Mouse (Mus musculus): ENCODE measurements around the gene Wfdc5.
"Not testable (repeated sequence)": the region's sequence is repeated elsewhere in the genome, so short reads cannot be mapped to it uniquely, and the experiment has no call there.

Wfdc5 gene

GRCm38 (mm10) chr2:164182692-164183255 lies at the start of gene Wfdc5:
TSS of gene Wfdc5 (minus strand) at chr2:164182742.
- no peak for DNase-seq (ENCODE audit: low spot score)

DNA sequence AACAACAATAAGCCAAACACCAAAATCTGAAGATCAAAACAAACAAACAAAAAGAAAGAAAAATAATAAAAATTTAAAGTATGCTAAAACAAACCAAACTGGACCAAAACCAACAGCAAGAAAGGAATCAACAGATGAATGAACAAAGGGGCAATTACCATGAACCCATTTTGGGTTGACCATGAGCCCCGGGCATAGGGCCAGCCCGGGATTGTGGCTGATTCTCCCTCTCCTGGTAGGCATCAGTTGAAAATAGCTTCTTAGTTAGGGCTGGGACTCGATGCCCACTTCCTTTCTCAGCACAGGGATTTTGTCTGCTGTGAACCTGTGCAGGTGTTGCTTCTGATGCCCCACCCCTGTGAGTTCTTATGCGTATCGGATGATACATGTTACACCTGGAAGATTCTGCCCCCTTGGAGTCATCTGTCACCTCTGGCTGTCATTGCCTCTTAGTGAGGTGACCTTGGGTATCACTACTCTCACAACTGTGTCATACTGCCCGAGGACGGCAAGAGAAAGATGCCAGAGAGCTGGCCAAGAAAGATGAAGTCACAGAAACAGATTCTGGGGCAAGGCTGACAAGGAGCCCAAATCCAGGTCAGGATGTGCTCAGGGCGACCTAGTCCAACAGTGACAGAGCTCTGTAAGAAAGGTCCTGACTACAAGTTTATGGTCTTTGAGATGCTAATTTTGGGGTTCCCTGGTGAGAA lies 46.0 kb upstream of the Wfdc5 start:
- DNase-seq (ENCODE audit: low spot score) = no peak

GRCm38 (mm10) chr2:164221522-164221921 lies 39.0 kb upstream of the Wfdc5 start, which contains the start of gene Wfdc15b:
TSS of gene Wfdc15b (minus strand) at chr2:164221660.
- no peak for DNase-seq (ENCODE audit: low spot score)

DNA sequence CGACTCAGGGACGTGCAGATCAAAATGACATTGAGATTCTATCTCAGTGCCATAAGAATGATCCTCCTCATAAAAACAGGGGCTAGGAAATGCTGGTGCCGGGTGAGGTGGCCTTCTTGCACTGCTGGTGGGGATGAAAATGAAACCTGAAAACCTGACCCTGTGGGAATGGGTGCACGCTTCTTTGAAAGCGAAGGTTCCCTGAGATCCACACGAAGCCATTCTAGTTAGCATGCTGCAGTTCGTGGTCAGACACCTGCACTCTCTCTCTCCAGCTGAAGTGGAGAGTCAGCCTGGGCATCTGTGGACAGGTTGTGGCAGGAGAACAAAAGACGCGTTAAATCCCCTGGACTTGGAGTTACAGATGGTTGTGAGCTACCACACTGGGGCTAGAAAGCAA lies 36.8 kb upstream of the Wfdc5 start:
- no peak for DNase-seq (ENCODE audit: low spot score)

- DNase-seq (ENCODE audit: low spot score) = no peak
Measured at GRCm38 (mm10) chr2:164212711-164213110, 30.2 kb upstream of the Wfdc5 start.

GRCm38 (mm10) chr2:164210892-164211291 lies 28.4 kb upstream of the Wfdc5 start:
- DNase-seq (ENCODE audit: low spot score) = no peak

- no peak for DNase-seq (ENCODE audit: low spot score)
Measured at GRCm38 (mm10) chr2:164206676-164207075, 24.1 kb upstream of the Wfdc5 start.

DNA sequence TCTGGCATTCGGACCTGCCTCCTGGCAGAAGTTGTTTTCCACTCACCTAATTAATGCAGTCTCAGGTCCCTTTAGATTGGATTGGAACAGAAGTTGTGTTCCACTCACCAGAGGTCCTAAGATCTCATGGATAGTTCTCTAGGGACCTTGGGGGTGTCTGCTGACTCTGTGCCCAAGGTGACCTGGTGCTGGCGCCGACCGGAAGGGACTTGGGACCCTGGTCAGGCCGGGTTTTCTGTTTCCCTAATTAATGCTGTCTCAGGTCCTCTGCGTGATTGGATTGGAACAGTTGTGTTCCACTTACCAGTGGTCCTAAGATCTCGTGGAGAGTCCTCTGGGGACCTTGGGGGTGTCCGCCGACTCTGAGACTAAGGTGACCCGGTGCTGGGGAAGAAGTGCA lies 23.5 kb upstream of the Wfdc5 start:
- DNase-seq (ENCODE audit: low spot score) = not testable (repeated sequence)

- no peak for DNase-seq (ENCODE audit: low spot score)
Measured at GRCm38 (mm10) chr2:164199626-164200327, 17.2 kb upstream of the Wfdc5 start, which contains the start of gene Wfdc15a. TSS of gene Wfdc15a (minus strand) at chr2:164200130.

DNA sequence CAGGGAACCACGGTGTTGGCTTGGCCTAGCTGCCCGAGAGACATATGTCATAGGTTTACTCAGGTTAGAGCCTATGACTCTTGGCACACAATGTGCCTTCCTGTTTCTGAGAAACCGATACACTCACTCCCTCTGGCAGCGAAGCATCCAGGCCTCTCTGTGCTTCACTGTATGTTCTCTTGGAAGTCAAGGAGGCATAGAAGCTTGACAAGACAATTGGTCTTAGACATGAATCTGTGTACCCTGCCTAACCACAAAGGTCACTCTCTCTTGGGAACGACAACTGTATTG lies 14.1 kb upstream of the Wfdc5 start:
- DNase-seq (ENCODE audit: low spot score) = no peak

DNA sequence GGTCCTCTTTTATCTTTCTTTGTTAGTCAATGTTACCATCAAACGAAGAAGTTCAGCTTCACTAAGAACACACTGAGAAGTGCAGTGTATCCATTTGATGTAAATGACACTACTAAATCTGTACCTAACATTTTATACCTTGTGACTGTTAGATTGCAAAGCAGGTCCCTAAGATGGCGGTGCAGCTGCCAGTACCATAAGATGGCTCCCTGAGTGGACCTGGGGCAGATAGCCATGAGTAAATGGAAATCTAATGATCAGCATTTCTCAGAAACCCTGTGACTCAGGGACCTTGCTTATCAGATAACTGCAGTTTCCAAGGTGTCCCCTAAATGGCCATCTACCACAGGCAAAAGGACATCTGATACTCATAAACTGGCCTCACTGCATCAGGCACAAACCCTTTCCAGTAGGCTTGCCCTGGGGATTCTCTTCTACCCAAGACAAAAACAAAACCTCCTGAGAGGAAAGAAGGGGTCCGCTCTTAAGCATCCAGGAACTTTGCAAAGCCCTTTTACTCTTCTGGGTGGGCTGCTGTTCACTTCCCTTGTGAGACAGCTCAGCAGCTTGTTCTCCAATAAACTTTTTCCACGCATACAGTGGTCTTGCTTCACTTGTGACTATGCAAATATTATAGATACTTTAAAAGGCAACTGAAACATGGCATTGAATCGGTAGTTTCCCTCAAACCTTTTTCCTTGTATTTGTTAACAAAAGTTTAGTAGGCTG lies 13.6 kb upstream of the Wfdc5 start:
- no peak for DNase-seq (ENCODE audit: low spot score)

- no peak for DNase-seq (ENCODE audit: low spot score)
Measured at GRCm38 (mm10) chr2:164194959-164195630, 12.6 kb upstream of the Wfdc5 start.

- no peak for DNase-seq (ENCODE audit: low spot score)
Measured at GRCm38 (mm10) chr2:164192279-164192678, 9.7 kb upstream of the Wfdc5 start.

- DNase-seq (ENCODE audit: low spot score) = no peak
Measured at GRCm38 (mm10) chr2:164190576-164190975, 8.0 kb upstream of the Wfdc5 start, which contains the start of gene Wfdc12. TSS of gene Wfdc12 (minus strand) at chr2:164190608.

- DNase-seq (ENCODE audit: low spot score) = no peak
Measured at GRCm38 (mm10) chr2:164188722-164189121, 6.2 kb upstream of the Wfdc5 start.

GRCm38 (mm10) chr2:164184145-164184719 lies 1.7 kb upstream of the Wfdc5 start:
- no peak for DNase-seq (ENCODE audit: low spot score)

- DNase-seq (ENCODE audit: low spot score) = no peak
Measured at GRCm38 (mm10) chr2:164183340-164183739, 798 bp upstream of the Wfdc5 start.

GRCm38 (mm10) chr2:164180770-164181169 lies 1.8 kb downstream of the Wfdc5 start:
- DNase-seq (ENCODE audit: low spot score) = no peak

- DNase-seq (ENCODE audit: low spot score) = no peak
Measured at GRCm38 (mm10) chr2:164180124-164180523, 2.4 kb downstream of the Wfdc5 start.

GRCm38 (mm10) chr2:164177831-164178230 lies 4.7 kb downstream of the Wfdc5 start:
- no peak for DNase-seq (ENCODE audit: low spot score)

DNA sequence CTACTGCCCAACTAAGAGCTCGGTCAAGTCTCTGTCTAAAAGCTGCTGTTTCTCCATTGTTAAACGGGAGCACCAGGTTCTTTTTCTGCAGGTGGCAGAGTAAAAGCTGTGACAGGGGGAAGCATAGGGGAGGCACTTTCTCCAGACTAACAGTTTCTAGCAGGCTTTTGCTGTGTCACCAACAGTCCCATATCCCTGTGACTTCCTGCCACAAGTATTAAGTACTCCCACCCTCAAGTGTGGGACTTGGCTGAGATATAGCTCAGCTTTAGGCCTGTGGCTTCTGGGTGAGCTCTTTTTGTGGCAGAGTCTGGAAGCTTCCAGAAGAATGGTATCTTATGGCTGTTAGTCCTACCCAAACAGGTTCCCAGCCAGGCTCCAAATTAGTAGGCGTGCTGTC lies 6.7 kb downstream of the Wfdc5 start:
- no peak for DNase-seq (ENCODE audit: low spot score)

Data from urinary bladder, postnatal 10 days (tissue).